Mouse (Mus musculus) common myeloid progenitor, adult 5-6 weeks (primary cell): ENCODE measurements around the gene Gm49369. TPM values are rescaled to one million over a fixed set of nuclear protein-coding genes. Genes with fewer than 3 reads are reported as not detected.

Source experiments
- ATAC-seq: replicated peaks from 2 replicates; pipeline ENCODE4 v1.8.0; 2016; ENCODE audit warnings: low read depth, mild to moderate bottlenecking, moderate TSS enrichment, inconsistent platforms; ENCODE audit not compliant: poor library complexity, severe bottlenecking
- total RNA-seq: library from RNA; stranded (forward); fragments of 200-1000, 187-1606 nt; gene quantifications from 2 replicates; pipeline ENCODE4 v1.2.3, GENCODE M21; 2017

Gm49369 gene
- total RNA-seq, 1 experiment from 2014 or later = 58.4 TPM

DNA sequence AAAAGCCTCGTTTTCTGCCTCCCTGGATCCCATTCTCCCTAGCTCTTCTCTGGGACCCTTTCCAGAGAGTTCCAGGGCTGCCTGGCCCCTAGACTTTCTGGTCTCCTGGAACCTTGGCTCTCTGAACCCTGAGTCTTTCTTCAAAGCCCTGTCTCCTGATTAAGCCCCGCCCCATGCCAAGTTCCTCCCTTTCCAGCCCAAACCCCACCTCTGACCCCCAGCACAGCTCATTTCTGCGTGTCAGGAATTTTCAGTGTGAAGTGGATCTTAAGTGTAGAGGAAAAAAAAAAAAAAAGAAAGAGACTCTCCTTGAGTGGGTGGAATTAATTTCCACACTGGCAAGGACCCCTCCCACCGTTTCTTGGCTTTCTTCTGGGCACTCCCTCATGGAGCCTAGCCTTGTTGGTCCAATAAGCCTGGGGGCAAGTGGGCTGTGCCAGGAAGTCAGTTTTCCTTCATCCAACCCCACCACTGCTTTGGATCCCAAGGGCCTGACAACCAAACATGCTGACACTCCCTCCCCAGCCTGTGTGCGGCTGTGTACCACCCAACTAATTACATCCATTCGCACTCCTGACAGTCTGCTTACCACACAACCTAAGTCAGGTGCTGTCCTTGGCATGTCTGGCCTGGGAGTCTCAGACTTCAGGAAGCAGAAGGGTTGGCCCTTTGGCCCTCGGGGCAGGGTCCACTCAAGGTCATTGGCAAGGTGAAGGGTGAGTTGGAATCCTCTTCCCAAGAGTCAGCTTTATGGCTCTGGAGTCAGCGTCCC, 8.6 kb downstream of the Gm49369 start, which contains the start of gene Ifitm10:
TSS of gene Ifitm10 (minus strand) at position 113 of the 772 bp plus-strand sequence.
- ATAC-seq = no peak

- no peak for ATAC-seq
Observed at GRCm38 (mm10) chr7:142373039-142373438, 9.4 kb downstream of the Gm49369 start.

- ATAC-seq = peak; percentile 23
Observed at GRCm38 (mm10) chr7:142371768-142372661, 10.5 kb downstream of the Gm49369 start.

GRCm38 (mm10) chr7:142371398-142371767, 11.1 kb downstream of the Gm49369 start:
- ATAC-seq = peak; percentile 19

DNA sequence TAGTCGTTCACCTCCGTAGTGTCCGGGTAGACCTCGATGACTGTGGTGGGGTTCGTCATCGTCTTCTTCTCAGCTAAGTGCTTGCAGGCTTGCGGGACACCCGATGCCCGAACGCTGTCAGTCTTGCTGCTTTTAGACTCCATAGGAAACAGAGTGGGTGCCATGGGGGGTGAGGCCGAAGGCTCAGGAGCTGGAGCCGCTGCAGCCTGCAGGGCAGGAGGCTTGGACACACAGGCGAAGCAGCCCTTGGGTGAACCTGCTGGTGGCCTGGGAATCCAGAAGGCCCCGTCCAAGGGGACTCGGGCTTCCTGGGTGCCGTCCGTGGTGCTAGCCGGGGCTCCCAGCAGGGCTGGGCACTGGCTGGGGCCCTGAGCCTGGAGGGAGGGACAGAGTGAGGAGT, 11.5 kb downstream of the Gm49369 start:
- ATAC-seq = no peak

DNA sequence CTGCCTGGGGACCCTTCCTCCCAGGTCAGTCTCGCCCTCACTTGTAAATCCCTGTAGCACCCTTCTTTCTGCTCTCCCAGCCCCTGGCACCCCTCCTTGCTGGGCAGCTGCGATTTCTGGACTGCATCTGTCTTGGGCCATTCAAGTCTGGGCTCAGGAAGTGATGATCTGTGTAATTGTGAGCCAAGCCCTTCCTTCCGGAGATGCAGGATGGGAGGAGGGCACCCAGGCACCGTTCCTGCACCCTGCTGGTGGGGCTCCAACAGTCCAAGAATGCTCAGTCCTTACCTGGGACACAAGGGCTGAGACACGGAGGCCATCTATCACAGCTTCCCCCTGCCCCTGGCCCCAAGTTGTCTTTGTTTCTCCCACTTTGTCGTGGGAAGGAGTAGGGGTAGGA, 12.6 kb downstream of the Gm49369 start:
- no peak for ATAC-seq

DNA sequence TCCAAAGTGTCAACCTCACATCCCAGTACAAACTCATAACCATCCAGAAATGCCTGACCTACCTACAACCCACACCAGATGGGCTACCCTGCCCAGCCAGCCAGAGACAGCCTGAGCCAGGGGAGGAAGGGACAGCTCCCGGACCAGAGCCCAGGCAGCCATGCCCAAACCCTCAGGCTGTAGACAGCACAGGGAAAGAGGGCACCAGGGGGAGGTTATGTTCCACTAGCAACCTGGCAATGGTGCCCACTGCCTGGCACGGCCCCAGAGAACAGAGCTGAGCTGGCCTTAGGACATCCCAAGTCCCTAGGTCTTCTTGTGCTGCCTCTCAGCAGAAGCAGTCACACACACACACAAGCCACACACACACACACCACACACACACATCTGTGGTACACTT, 13.6 kb downstream of the Gm49369 start:
- no peak for ATAC-seq

DNA sequence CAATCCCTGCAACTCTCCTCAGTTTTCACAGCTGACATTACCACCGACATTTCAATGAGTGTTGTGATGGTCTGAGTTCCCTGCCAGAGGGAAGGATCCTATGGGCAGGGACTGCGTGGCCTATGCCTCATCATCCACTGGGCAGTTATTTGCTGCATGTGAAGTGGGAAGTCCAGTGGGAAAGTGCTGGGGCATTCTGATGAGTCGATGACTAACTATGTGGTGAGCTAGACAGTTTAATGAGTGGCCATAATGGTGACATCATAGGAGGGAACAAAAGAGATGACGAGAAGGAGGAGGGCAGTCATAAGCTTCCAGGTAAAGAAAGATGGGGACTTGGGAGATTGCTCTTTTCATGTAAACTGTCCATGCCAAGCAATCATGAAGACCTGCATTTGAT, 19.4 kb downstream of the Gm49369 start:
- no peak for ATAC-seq

- 0 out of 2 replicates have a peak, but pooled peaks have one; percentile 48 for ATAC-seq
Observed at GRCm38 (mm10) chr7:142360743-142361142, 21.7 kb downstream of the Gm49369 start.

DNA sequence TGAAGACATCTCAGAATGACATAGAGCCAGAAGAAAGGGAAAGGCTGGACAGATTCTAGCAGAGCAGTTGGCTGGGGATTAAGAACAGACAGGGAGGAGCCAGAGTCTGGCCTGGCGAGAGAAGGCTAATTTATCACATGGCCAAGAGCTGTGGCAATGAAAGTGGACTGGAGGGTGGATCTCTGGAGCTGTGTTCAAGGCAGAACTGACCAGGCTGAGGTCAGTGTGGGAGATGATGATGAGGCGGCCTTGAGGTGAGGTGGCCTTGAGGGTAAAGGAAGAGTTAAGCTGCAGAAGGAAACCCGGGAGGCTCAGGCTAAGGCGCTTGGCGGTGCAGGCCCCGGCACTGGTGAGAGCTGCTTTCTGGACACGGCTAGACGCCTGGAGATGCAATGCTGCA, 23.3 kb downstream of the Gm49369 start:
- no peak for ATAC-seq

DNA sequence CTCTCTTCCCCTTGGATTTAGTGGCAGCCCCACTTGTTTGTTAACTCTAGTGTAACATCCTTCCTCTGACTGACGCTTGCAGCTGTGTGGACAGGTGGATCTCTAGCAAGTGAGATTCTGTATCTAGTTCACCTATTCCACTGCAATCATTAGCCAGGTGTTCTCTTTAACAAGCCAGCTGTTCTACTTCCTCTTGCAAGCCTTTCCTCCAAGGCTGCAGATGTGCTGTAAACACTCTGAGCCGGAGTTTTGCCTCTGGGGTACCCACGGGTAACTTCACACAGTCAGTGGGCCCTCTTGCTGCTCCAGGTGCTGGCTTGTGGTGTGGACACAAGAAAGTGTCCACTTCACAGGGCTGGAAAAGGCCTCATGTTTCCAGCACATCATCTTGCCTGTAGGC, 24.9 kb downstream of the Gm49369 start:
- no peak for ATAC-seq

GRCm38 (mm10) chr7:142354661-142355233, 27.7 kb downstream of the Gm49369 start:
- ATAC-seq = peak; percentile 19; the same call in 1 of the 2 replicates

- peak; percentile 77 for ATAC-seq
Observed at GRCm38 (mm10) chr7:142353854-142354253, 28.6 kb downstream of the Gm49369 start.

- ATAC-seq = peak; percentile 50; the same call in 1 of the 2 replicates
Observed at GRCm38 (mm10) chr7:142351569-142351968, 30.9 kb downstream of the Gm49369 start.

DNA sequence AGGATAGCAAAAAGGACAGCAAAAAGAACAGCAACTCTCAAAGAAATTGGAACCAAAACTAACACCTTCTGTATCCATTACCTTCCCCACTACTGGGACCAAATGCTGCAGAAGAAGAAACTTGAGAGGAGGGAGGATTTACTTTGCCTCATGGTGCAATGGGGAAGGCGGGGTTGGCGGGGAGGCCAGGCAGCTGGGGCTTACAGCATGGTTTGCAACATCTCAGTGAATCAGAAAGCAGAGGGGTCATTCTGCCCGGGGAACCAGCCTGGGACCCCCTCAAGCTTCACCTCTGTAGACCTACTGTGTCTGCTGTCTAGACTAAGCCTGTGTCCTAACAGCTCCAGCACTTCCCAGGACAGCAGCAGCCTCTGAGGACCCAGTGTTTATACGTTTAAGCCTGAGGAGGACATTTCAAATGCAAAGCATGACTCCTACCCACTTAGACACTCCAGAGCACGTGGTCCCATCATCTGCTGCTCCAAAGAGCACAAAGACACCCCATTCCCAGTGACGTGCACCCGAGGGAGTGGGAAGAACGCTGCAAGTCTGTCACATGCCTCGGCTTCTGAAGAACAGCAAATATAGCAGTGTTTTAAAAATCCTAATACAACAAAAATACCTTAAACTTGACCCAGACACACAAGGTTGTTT, 33.0 kb downstream of the Gm49369 start:
- ATAC-seq = no peak

DNA sequence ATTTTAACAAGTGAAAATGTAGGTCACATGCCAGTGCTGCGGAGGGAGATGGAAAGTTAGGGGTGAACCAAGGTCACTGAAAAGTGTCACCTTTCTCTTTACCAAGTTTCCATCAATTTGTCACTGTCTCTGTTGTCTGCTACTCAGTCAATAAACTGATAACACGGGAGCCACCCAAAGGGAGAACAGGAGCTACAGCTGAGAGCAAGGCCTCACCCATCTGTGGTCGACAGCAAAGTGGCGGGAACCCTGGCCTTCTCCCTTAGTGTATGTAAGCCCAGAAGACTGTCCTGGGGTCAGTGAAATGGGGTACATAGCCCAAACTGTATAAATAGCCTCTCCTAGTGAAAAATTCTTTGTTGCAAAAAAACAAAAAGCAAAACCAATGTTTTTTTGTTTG, 34.9 kb downstream of the Gm49369 start:
- ATAC-seq = no peak

DNA sequence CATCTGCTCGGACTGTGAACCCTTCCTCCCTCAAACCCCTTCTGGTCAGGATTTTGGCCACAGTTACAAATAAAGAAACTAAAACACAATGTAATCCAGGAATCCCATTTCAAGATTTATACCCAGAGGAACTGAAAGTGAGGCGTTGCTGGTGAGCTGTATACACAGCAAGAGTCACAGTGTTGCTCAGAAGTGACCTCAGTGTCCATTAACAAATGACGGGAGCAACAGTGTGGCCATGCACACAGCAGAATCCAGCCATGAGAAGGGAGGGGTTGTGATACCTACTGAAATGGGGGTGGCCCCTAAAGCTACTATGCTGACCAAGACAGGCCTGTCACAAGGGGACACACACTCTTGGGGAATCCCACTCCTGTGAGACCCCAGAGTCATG, 40.2 kb downstream of the Gm49369 start:
- ATAC-seq = 0 out of 2 replicates have a peak, but pooled peaks have one; percentile 16

DNA sequence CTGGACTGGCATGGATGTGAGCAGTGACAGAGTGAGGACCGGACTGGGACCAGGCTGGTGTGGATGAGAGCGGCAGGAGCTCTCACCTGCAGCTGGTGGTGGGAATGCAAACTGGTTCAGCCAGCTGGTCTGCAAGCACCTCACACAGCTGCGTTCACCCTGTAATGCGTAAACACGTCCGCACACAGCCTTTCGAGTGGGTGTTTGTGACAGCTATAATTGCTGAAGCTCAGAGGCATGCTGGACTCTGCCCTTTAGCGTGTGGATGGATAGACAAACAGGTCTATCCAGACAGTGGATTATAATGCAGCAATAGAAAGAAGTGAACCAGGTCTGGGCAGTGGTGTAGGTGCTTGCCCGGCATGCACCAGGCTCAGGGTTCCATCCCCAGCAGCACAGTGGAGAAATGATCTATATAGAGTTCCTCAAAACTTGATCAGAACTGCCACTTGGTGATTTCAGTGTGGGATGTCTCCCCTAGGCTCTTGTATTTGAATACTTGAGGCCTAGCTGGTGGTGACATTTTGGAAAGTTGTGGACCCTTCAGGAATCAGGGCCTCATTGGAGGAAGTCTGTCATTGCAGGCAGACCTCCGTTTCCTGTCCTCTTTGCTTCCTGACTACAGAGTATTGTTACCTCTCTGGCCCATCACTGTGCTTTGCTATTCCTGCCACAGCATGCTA, 40.8 kb downstream of the Gm49369 start:
- ATAC-seq = 0 out of 2 replicates have a peak, but pooled peaks have one; percentile 26

- peak; percentile 93 for ATAC-seq
Observed at GRCm38 (mm10) chr7:142340269-142340970, 42.0 kb downstream of the Gm49369 start.
